ENCODE assay signal across 14 mouse cellular contexts in genomic region chr10:116083965-116084364, GRCm38 (mm10). TPM values are rescaled to one million over a fixed set of nuclear protein-coding genes. Genes with fewer than 3 reads are reported as not detected.
DNase-seq lines count a peak whose midpoint lies in the region; ATAC-seq and TF ChIP-seq lines count a peak whose summit lies in the region.
"Had no signal": no experiment of that assay in that cellular context is flagged by ENCODE, and none has a peak within 500 bp of the region (broad histone marks: within the 10 kb centered on the region; RNA-seq: fewer than 3 reads in every experiment).

No protein-coding gene starts in this region.

- TF ChIP-seq CTCF in heart, adult 2 months (IDR thresholded peaks at IDR 0.05), result peak; percentile 42

- H3K9me3 ChIP-seq in embryonic facial prominence, embryonic 14.5 days (ENCODE audit: control insufficient read depth, low read length), result no peaks in the 10 kb centered on the region
- H3K9me3 ChIP-seq: embryonic facial prominence, embryonic 15.5 days had no signal

- no peak overlapping the region for H3K9ac ChIP-seq in heart, adult 2 months (ENCODE audit: low read depth, low read length)
- H3K9ac ChIP-seq in embryonic facial prominence, embryonic 14.5 days (ENCODE audit: low read depth, low read length), result no peak overlapping the region
- H3K9ac ChIP-seq: embryonic facial prominence, embryonic 15.5 days had no signal

- ATAC-seq in embryonic facial prominence, embryonic 14.5 days (ENCODE audit: low read depth), result no peak

- H3K4me2 ChIP-seq in embryonic facial prominence, embryonic 14.5 days (ENCODE audit: low read depth, low read length), result no peak overlapping the region
- H3K4me2 ChIP-seq: embryonic facial prominence, embryonic 15.5 days; midbrain, embryonic 11.5 days had no signal

- intact Hi-C loops in heart, adult 2 months (cut with DNase I), result no loop called here

- no peak for TF ChIP-seq EP300 in heart, adult 2 months (IDR thresholded peaks at IDR 0.05; ENCODE audit: insufficient read depth, low read depth, low read length)

- H3K4me3 ChIP-seq in heart, adult 2 months, result no peak overlapping the region
- H3K4me3 ChIP-seq in embryonic facial prominence, embryonic 14.5 days (ENCODE audit: low read depth, low read length), result no peak overlapping the region
- H3K4me3 ChIP-seq: embryonic facial prominence, embryonic 15.5 days had no signal

- H3K4me1 ChIP-seq in heart, adult 2 months (ENCODE audit: control insufficient read depth, insufficient read depth, low read length), result no peaks in the 10 kb centered on the region
- no peaks in the 10 kb centered on the region for H3K4me1 ChIP-seq in embryonic facial prominence, embryonic 14.5 days (ENCODE audit: control insufficient read depth, insufficient read depth, low read length)
- H3K4me1 ChIP-seq: embryonic facial prominence, embryonic 15.5 days had no signal

- DNase-seq in heart, adult 2 months, result no peak
- DNase-seq in heart, adult 9 months (ENCODE audit: low spot score in 2 of 2), result no peak
- peak; percentile 3 for DNase-seq in lung, postnatal 36 days
- DNase-seq in lung, postnatal 10 days, result no peak
- peak; percentile 13 for DNase-seq in R1 (ENCODE audit: low read depth, low spot score)
- peak; percentile 34 for DNase-seq in embryonic facial prominence, embryonic 14.5 days (ENCODE audit: low spot score)
- DNase-seq in adrenal gland, postnatal 14 days, result no peak
- no peak for DNase-seq in thymus, postnatal 10 days (ENCODE audit: low spot score in 2 of 2)

- H3K79me2 ChIP-seq in heart, adult 2 months (replicated peaks; ENCODE audit: control insufficient read depth, insufficient read depth, low read length), result no peaks in the 10 kb centered on the region

- no peak overlapping the region for H3K27ac ChIP-seq in heart, adult 2 months
- H3K27ac ChIP-seq in embryonic facial prominence, embryonic 14.5 days (replicated peaks; ENCODE audit: low read depth, low read length), result no peak overlapping the region
- H3K27ac ChIP-seq: embryonic facial prominence, embryonic 15.5 days had no signal

- 0 out of 2 replicates have a peak, but pooled peaks cover 1% of the 10 kb centered on the region for H3K27me3 ChIP-seq in heart, adult 2 months (ENCODE audit: control insufficient read depth, insufficient read depth, low read length)
- no peaks in the 10 kb centered on the region for H3K27me3 ChIP-seq in embryonic facial prominence, embryonic 14.5 days (replicated peaks; ENCODE audit: control insufficient read depth, insufficient read depth, low read length)
- H3K27me3 ChIP-seq: embryonic facial prominence, embryonic 15.5 days had no signal

- 21% methylated on average over 3 of the region's 3 CpGs for WGBS in heart, adult 2 months
- WGBS in embryonic facial prominence, embryonic 14.5 days, result 32% methylated on average over 3 of the region's 3 CpGs

- no peaks in the 10 kb centered on the region for H3K36me3 ChIP-seq in heart, adult 2 months (ENCODE audit: control insufficient read depth, insufficient read depth, low read length)
- no peaks in the 10 kb centered on the region for H3K36me3 ChIP-seq in embryonic facial prominence, embryonic 14.5 days (ENCODE audit: control insufficient read depth, insufficient read depth, low read length)
- H3K36me3 ChIP-seq: embryonic facial prominence, embryonic 15.5 days had no signal

- no peak for TF ChIP-seq POLR2A in heart, adult 2 months (IDR thresholded peaks at IDR 0.05; ENCODE audit: insufficient read depth, low read depth, low read length)

RNA-seq across cellular contexts. Expression of gene 4933416C03Rik, which starts 29.8 kb away (rescaled TPM):
- not detected for total RNA-seq in heart, adult 2 months (2021)
- not detected in 2 replicates for polyA plus RNA-seq in heart, adult 2 months (2012; rRNA removed)
- not detected in 2 replicates for polyA plus RNA-seq in embryonic facial prominence, embryonic 14.5 days (2014; fragmentation: Nextera tagmentation; extraction: Ambion mirVana)
- not detected in 2 replicates for total RNA-seq in adrenal gland, postnatal 14 days (2021)
- total RNA-seq: layer of hippocampus, postnatal 36 days; MEL had no signal
- polyA plus RNA-seq: embryonic facial prominence, embryonic 15.5 days; heart, embryonic 16.5 days; small intestine, adult 2 months had no signal

Comparison
In these comparisons a context has a peak if more than half of its experiments do, and no peak if none do; other contexts are left out.
1. DNase-seq: peak in lung, postnatal 36 days (single experiment), R1 (single experiment) and embryonic facial prominence, embryonic 14.5 days (single experiment); none in heart, adult 2 months (0 of 2), heart, adult 9 months (0 of 2), lung, postnatal 10 days (single experiment), adrenal gland, postnatal 14 days (single experiment) and thymus, postnatal 10 days (0 of 2).